ENCODE assay signal across 14 mouse cellular contexts in genomic region chr17:42752173-42752572, GRCm38 (mm10). TPM values are rescaled to one million over a fixed set of nuclear protein-coding genes. Genes with fewer than 3 reads are reported as not detected.
DNase-seq lines count a peak whose midpoint lies in the region; ATAC-seq and TF ChIP-seq lines count a peak whose summit lies in the region.
"Had no signal": no experiment of that assay in that cellular context is flagged by ENCODE, and none has a peak within 500 bp of the region (broad histone marks: within the 10 kb centered on the region; RNA-seq: fewer than 3 reads in every experiment).

No protein-coding gene starts in this region.

- no peak overlapping the region for H3K9ac ChIP-seq in liver, adult 2 months (ENCODE audit: low read depth, low read length)
- no peak overlapping the region for H3K9ac ChIP-seq in liver, embryonic 12.5 days
- H3K9ac ChIP-seq: embryonic facial prominence, embryonic 13.5 days; heart, embryonic 15.5 days had no signal

- H3K79me2 ChIP-seq in liver, adult 2 months (ENCODE audit: control insufficient read depth, insufficient read depth, low read length), result no peaks in the 10 kb centered on the region

- intact Hi-C loops in gastrocnemius, adult 2 months (cut with DNase I), result no loop called here

- H3K27me3 ChIP-seq in liver, adult 2 months (ENCODE audit: control insufficient read depth, insufficient read depth, low read length), result 0 out of 2 replicates have a peak, but pooled peaks cover 4% of the 10 kb centered on the region
- H3K27me3 ChIP-seq in liver, embryonic 12.5 days (replicated peaks), result no peaks in the 10 kb centered on the region
- H3K27me3 ChIP-seq: embryonic facial prominence, embryonic 13.5 days; heart, embryonic 15.5 days had no signal

- TF ChIP-seq CTCF in gastrocnemius, adult 2 months (IDR thresholded peaks at IDR 0.05), result no peak
- TF ChIP-seq CTCF in liver, adult 2 months (IDR thresholded peaks at IDR 0.05; ENCODE audit: low read depth, low read length), result no peak

- 20% methylated on average over 2 of the region's 2 CpGs for WGBS in liver, adult 2 months
- 71% methylated on average over 2 of the region's 2 CpGs for WGBS in liver, embryonic 12.5 days (ENCODE audit: insufficient replicate concordance)

- no peak overlapping the region for H3K4me2 ChIP-seq in liver, embryonic 12.5 days
- H3K4me2 ChIP-seq: embryonic facial prominence, embryonic 13.5 days; heart, embryonic 15.5 days had no signal

- ATAC-seq in liver, embryonic 12.5 days, result no peak
- ATAC-seq: forebrain, embryonic 16.5 days had no signal

- no peaks in the 10 kb centered on the region for H3K36me3 ChIP-seq in liver, adult 2 months (ENCODE audit: control insufficient read depth, insufficient read depth, low read length)
- H3K36me3 ChIP-seq in liver, embryonic 12.5 days, result no peaks in the 10 kb centered on the region
- H3K36me3 ChIP-seq: embryonic facial prominence, embryonic 13.5 days; heart, embryonic 15.5 days had no signal

- TF ChIP-seq POLR2A in liver, adult 2 months (IDR thresholded peaks at IDR 0.05; ENCODE audit: extremely low read depth, insufficient read depth, low read length), result no peak

- DNase-seq in gastrocnemius, adult 2 months, result peak; percentile 15
- no peak for DNase-seq in gastrocnemius, postnatal 25 days
- peak; percentile 96 for DNase-seq in liver, adult 2 months (ENCODE audit: extremely low read depth, low read depth, low spot score)
- peak; percentile 64 for DNase-seq in fat pad, adult 2 months (ENCODE audit: extremely low read depth, low read depth, low spot score)
- DNase-seq in lung, postnatal 25 days (ENCODE audit: low spot score), result peak; percentile 88
- DNase-seq in right cerebral cortex, postnatal 36 days (ENCODE audit: low spot score in 2 of 2), result no peak
- no peak for DNase-seq in cerebellum, adult 9-10 months
- DNase-seq: cerebellum, adult 8-10 months; midbrain, embryonic 14.5 days had no signal

- peaks cover 13% of the 10 kb centered on the region for H3K4me1 ChIP-seq in liver, adult 2 months (ENCODE audit: control insufficient read depth, insufficient read depth, low read length)
- no peaks in the 10 kb centered on the region for H3K4me1 ChIP-seq in liver, embryonic 12.5 days
- H3K4me1 ChIP-seq: embryonic facial prominence, embryonic 13.5 days; heart, embryonic 15.5 days had no signal

- H3K9me3 ChIP-seq in liver, embryonic 12.5 days (replicated peaks), result no peaks in the 10 kb centered on the region
- H3K9me3 ChIP-seq: embryonic facial prominence, embryonic 13.5 days; heart, embryonic 15.5 days had no signal

- H3K27ac ChIP-seq in gastrocnemius, adult 2 months, result no peak overlapping the region
- H3K27ac ChIP-seq in liver, adult 2 months (replicated peaks; ENCODE audit: insufficient read depth, low read depth, low read length), result no peak overlapping the region
- H3K27ac ChIP-seq in liver, embryonic 12.5 days, result no peak overlapping the region
- H3K27ac ChIP-seq: embryonic facial prominence, embryonic 13.5 days; heart, embryonic 15.5 days had no signal

- no peak overlapping the region for H3K4me3 ChIP-seq in gastrocnemius, adult 2 months
- H3K4me3 ChIP-seq in liver, adult 2 months (ENCODE audit: insufficient read depth, low read depth, low read length), result no peak overlapping the region
- no peak overlapping the region for H3K4me3 ChIP-seq in liver, embryonic 12.5 days
- H3K4me3 ChIP-seq: embryonic facial prominence, embryonic 13.5 days; heart, embryonic 15.5 days had no signal

RNA-seq across cellular contexts. Expression of gene Adgrf2, which starts 10.2 kb away (rescaled TPM):
- under 1 TPM; 0.33 to 0.36 TPM for total RNA-seq in gastrocnemius, adult 2 months (2021)
- total RNA-seq in gastrocnemius, postnatal 25 days (2021), result under 1 TPM; 0.19 to 0.23 TPM
- total RNA-seq in liver, adult 2 months (2014; rRNA removed), result 0.13 and 0.28 TPM in 2 replicates
- polyA plus RNA-seq in liver, adult 2 months (2012; rRNA removed), result 0.09 TPM in 1 of 2 replicates, not detected in the other
- not detected in 2 replicates for polyA plus RNA-seq in liver, embryonic 12.5 days (2016; fragmentation: Nextera tagmentation; extraction: Ambion mirVana)
- total RNA-seq: MEL had no signal

Comparison
In these comparisons a context has a peak if more than half of its experiments do, and no peak if none do; other contexts are left out.
1. DNase-seq: peak in gastrocnemius, adult 2 months (single experiment), liver, adult 2 months (single experiment), fat pad, adult 2 months (single experiment) and lung, postnatal 25 days (single experiment); none in gastrocnemius, postnatal 25 days (single experiment), right cerebral cortex, postnatal 36 days (0 of 2) and cerebellum, adult 9-10 months (single experiment).